Mouse (Mus musculus) midbrain, postnatal 0 days (tissue): ENCODE data around the gene Coasy. TPM values are rescaled to one million over a fixed set of nuclear protein-coding genes. Genes with fewer than 3 reads are reported as not detected.
"Not testable (repeated sequence)": the region's sequence is repeated elsewhere in the genome, so short reads cannot be mapped to it uniquely, and the experiment has no call there.

Experiments used
- ATAC-seq: fragments of 200-750 bp; cut with Nextera tagmentation; 2 replicates; pipeline ENCODE4 v1.8.0; 2017; ENCODE audit warnings: moderate number of reproducible peaks, mild to moderate bottlenecking, moderate TSS enrichment, moderate library complexity; ENCODE audit not compliant: low FRiP score
- DNase-seq: peaks from one replicate; pipeline ENCODE4 v3.0.0-alpha.2; 2015; ENCODE audit warnings: low spot score
- H3K27ac ChIP-seq: fragments of 300-500 bp; sonication (generic); 2 replicates; pipeline ENCODE4 v1.5.1; 2014; ENCODE audit warnings: low read depth, mild to moderate bottlenecking, low read length, mixed read lengths
- H3K27me3 ChIP-seq: fragments of 300-500 bp; sonication (generic); 2 replicates; pipeline ENCODE4 v1.6.1; 2014; ENCODE audit warnings: low read length, control low read depth, mixed read lengths; ENCODE audit not compliant: insufficient read depth
- H3K36me3 ChIP-seq: fragments of 300-500 bp; sonication (generic); 2 replicates; pipeline ENCODE4 v1.6.1; 2014; ENCODE audit warnings: low read length, control low read depth, mixed read lengths; ENCODE audit not compliant: insufficient read depth
- H3K4me1 ChIP-seq: fragments of 300-500 bp; sonication (generic); 2 replicates; pipeline ENCODE4 v1.6.1; 2014; ENCODE audit warnings: mild to moderate bottlenecking, control low read depth, antibody characterized with exemption, low read length, mixed read lengths; ENCODE audit not compliant: insufficient read depth
- H3K4me2 ChIP-seq: fragments of 300-500 bp; sonication (generic); 2 replicates; pipeline ENCODE4 v1.6.1; 2014; ENCODE audit warnings: low read depth, mild to moderate bottlenecking, low read length, mixed read lengths; ENCODE audit not compliant: poor library complexity, severe bottlenecking
- H3K4me3 ChIP-seq: fragments of 300-500 bp; sonication (generic); 2 replicates; pipeline ENCODE4 v1.5.1; 2014; ENCODE audit warnings: low read depth, mild to moderate bottlenecking, low read length, moderate library complexity
- H3K9ac ChIP-seq: fragments of 300-500 bp; sonication (generic); replicated peaks from 2 replicates; pipeline ENCODE4 v1.6.1; 2014; ENCODE audit warnings: mild to moderate bottlenecking, low read length, moderate library complexity, mixed read lengths; ENCODE audit not compliant: poor library complexity, severe bottlenecking
- H3K9me3 ChIP-seq: fragments of 300-500 bp; sonication (generic); 2 replicates; pipeline ENCODE4 v1.6.1; 2016; ENCODE audit warnings: low read length, control low read depth
- CTCF ChIP-seq: IDR thresholded peaks from 2 replicates; pipeline ENCODE4 v1.5.1; 2016; ENCODE audit warnings: antibody characterized with exemption, mild to moderate bottlenecking
- WGBS: fragments of 180-500 bp; shearing (Covaris S2); extraction: QIAGEN DNeasy Blood & Tissue Kit; methylation state at CpG from one replicate; pipeline ENCODE4 v1.1.7; 2014; 5-methylcytosine and 5-hydroxymethylcytosine counted together
- polyA plus RNA-seq: library from polyadenylated mRNA; unstranded; fragments of >200 nt; fragmentation: Nextera tagmentation; extraction: Ambion mirVana; gene quantifications from 2 replicates; pipeline ENCODE4 v1.2.1, GENCODE M21; 2015
- total RNA-seq: library from RNA; depleted of rRNA; stranded (reverse); fragments of >200 nt; gene quantifications from 2 replicates; pipeline ENCODE4 v1.2.3, GENCODE M21; 2014

The Coasy gene
- total and polyA plus RNA-seq, 2 experiments from 2014 or later: 31.5 to 48.7 TPM

- H3K27me3 ChIP-seq: no peaks in the 10 kb centered on the region
- no peak overlapping the region for H3K4me3 ChIP-seq
- H3K27ac ChIP-seq: no peak overlapping the region
- H3K4me2 ChIP-seq: no peak overlapping the region
- no peaks in the 10 kb centered on the region for H3K9me3 ChIP-seq
- ATAC-seq: no peak
- peaks cover 9% of the 10 kb centered on the region; the same call in 1 of the 2 replicates for H3K4me1 ChIP-seq
- WGBS: 84% methylated on average over 2 of the region's 2 CpGs
- no peak for DNase-seq
- no peaks in the 10 kb centered on the region for H3K36me3 ChIP-seq
- H3K9ac ChIP-seq: no peak overlapping the region
- no peak for TF ChIP-seq CTCF
Measured at GRCm38 (mm10) chr11:101115564-101115963, 33.2 kb downstream of the Coasy start.

- no peak for TF ChIP-seq CTCF
- H3K27ac ChIP-seq: no peak overlapping the region
- no peak for ATAC-seq
- H3K9me3 ChIP-seq: no peaks in the 10 kb centered on the region
- H3K9ac ChIP-seq: peak overlapping the region; percentile 85; the same call in 1 of the 2 replicates
- no peaks in the 10 kb centered on the region for H3K27me3 ChIP-seq
- WGBS: 40% methylated on average over 4 of the region's 4 CpGs
- DNase-seq: no peak
- H3K4me1 ChIP-seq: peaks cover 15% of the 10 kb centered on the region; the same call in 1 of the 2 replicates
- H3K4me2 ChIP-seq: peak overlapping the region; percentile 89
- peaks cover 4% of the 10 kb centered on the region; the same call in 1 of the 2 replicates for H3K36me3 ChIP-seq
- H3K4me3 ChIP-seq: peak overlapping the region; percentile 75
Measured at GRCm38 (mm10) chr11:101118105-101118504, 35.7 kb downstream of the Coasy start.

- under 1% methylated on average over 32 of the region's 39 CpGs for WGBS
- ATAC-seq (peak; percentile 74), DNase-seq (no peak)
- H3K27me3 ChIP-seq: no peaks in the 10 kb centered on the region
- H3K36me3 ChIP-seq: peaks cover 7% of the 10 kb centered on the region; the same call in 1 of the 2 replicates
- peak overlapping the region; percentile 75 for H3K4me3 ChIP-seq
- no peaks in the 10 kb centered on the region for H3K9me3 ChIP-seq
- H3K4me1 ChIP-seq: peaks cover 15% of the 10 kb centered on the region; the same call in 1 of the 2 replicates
- H3K4me2 ChIP-seq: peak overlapping the region; percentile 89
- peak overlapping the region; percentile 91 for H3K27ac ChIP-seq
- TF ChIP-seq CTCF: peak; percentile 52
- peak overlapping the region; percentile 85 for H3K9ac ChIP-seq
Measured at GRCm38 (mm10) chr11:101119131-101119760, 36.9 kb downstream of the Coasy start.

- peak within 1 kb of the TSS; percentile 91 for H3K4me2 ChIP-seq
- WGBS: under 1% methylated on average over 61 of the region's 61 CpGs
- ATAC-seq (peak; percentile 96), DNase-seq (peak; percentile 100)
- peak within 1 kb of the TSS; percentile 91 for H3K27ac ChIP-seq
- peak within 1 kb of the TSS; percentile 85 for H3K9ac ChIP-seq
- H3K4me1 ChIP-seq: peaks cover 15% of the 10 kb centered on the region; the same call in 1 of the 2 replicates
- H3K4me3 ChIP-seq: peak within 1 kb of the TSS; percentile 75
- H3K36me3 ChIP-seq: peaks cover 7% of the 10 kb centered on the region; the same call in 1 of the 2 replicates
- H3K27me3 ChIP-seq: no peaks in the 10 kb centered on the region
- H3K9me3 ChIP-seq: no peaks in the 10 kb centered on the region
- TF ChIP-seq CTCF: 0 out of 2 replicates have a peak, but pooled peaks have one; percentile 1
Measured at GRCm38 (mm10) chr11:101119761-101120544, 37.6 kb downstream of the Coasy start, which contains the start of the genes Retreg3 and Tubg1. Retreg3 (minus strand) TSS chr11:101119893. Tubg1 (plus strand) TSS chr11:101119938.

- DNase-seq: no peak
- 19% methylated on average over 19 of the region's 19 CpGs for WGBS
- Histone ChIP-seq H3K4me3 (peak overlapping the region; percentile 75), H3K4me1 (peaks cover 15% of the 10 kb centered on the region; the same call in 1 of the 2 replicates), H3K27ac (peak overlapping the region; percentile 75), H3K4me2 (peak overlapping the region; percentile 91), H3K36me3 (peaks cover 7% of the 10 kb centered on the region), H3K9ac (peak overlapping the region; percentile 76), H3K27me3 (no peaks in the 10 kb centered on the region), H3K9me3 (no peaks in the 10 kb centered on the region)
- TF ChIP-seq CTCF: no peak
- ATAC-seq: no peak; the same call in 1 of the 2 replicates
Measured at GRCm38 (mm10) chr11:101120545-101121188, 38.3 kb downstream of the Coasy start.

GRCm38 (mm10) chr11:101124494-101124893 is 42.1 kb downstream of the Coasy start:
- H3K4me2 ChIP-seq, ATAC-seq, H3K27me3 ChIP-seq, H3K4me3 ChIP-seq, DNase-seq, H3K9ac ChIP-seq, H3K4me1 ChIP-seq, H3K9me3 ChIP-seq, H3K27ac ChIP-seq: not testable (repeated sequence)
- WGBS: 98% methylated on average over 8 of the region's 8 CpGs
- peaks cover 16% of the 10 kb centered on the region for H3K36me3 ChIP-seq

GRCm38 (mm10) chr11:101125008-101125407 is 42.6 kb downstream of the Coasy start:
- DNase-seq, H3K4me3 ChIP-seq, H3K27me3 ChIP-seq, H3K9ac ChIP-seq, ATAC-seq, H3K27ac ChIP-seq, H3K9me3 ChIP-seq, H3K4me2 ChIP-seq, H3K4me1 ChIP-seq: not testable (repeated sequence)
- WGBS: 93% methylated on average over 6 of the region's 9 CpGs
- peaks cover 16% of the 10 kb centered on the region for H3K36me3 ChIP-seq
